Comparison of ENCODE assay signal across 8 mouse cellular contexts in the genomic region with DNA sequence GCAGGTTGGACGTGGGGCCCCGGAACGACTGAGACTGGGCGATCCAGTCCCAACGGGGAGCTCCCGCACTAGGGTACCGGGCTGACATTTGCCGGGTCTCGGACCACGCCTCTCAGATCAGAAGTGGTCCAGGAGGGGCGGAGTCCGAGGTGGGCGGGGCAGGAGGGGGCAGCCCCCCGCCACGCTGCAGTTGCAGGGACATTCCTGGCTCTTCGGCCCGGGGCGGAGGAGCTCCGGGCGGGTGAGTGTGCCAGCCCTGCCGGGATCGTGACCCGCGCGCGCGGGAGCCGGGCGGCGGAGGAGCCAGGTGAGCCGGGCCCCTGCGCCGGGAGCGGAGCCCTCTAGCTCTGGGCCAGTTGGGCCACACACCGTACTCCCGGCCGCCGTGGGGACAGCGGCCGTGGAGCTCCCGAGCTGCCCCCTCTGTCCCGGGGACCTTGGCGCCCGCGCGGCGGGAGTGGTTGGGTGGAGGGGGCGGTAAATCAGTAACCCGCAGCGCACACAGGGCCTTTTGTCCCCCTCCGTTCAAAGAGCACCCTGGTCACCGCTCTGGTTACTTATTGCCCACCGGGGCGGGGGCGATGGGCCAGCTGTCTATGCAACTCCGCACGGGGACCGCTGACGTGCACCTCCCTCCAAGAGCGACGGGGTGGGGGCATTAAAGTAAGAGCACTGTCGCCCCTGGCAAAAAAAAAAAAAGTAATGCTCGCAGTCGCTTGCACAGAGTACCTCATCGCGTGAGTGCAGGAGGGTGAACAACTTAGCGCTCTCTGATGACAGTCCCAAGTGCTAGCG. TPM values are rescaled to one million over a fixed set of nuclear protein-coding genes. Genes with fewer than 3 reads are reported as not detected.
DNase-seq lines count a peak whose midpoint lies in the region; ATAC-seq and TF ChIP-seq lines count a peak whose summit lies in the region.

A gene (plus strand): TSS at position 20 of the 795 bp plus-strand sequence.

- H3K9ac ChIP-seq in liver, embryonic 14.5 days (replicated peaks), result no peak within 1 kb of the TSS

- no peak for DNase-seq in spleen, adult 2 months (ENCODE audit: low read depth in 1 of 2, low spot score in 2 of 2)
- DNase-seq in spleen, postnatal 4 days (ENCODE audit: low spot score in 2 of 2), result no peak
- peak; percentile 53 for DNase-seq in forebrain, embryonic 10.5 days (ENCODE audit: extremely low spot score, low spot score)
- DNase-seq in induced T-regulatory cell, adult 2 months (ENCODE audit: low read depth), result peak; percentile 8
- peak in 2 of 3 experiments; percentile 9 to 31 for DNase-seq in liver, embryonic 14.5 days (ENCODE audit: low read depth in 3 of 3, low spot score in 3 of 3)
- peak; percentile 65 for DNase-seq in retina, embryonic 14.5 days (ENCODE audit: low spot score)
- no peak for DNase-seq in layer of hippocampus, postnatal 36 days
- DNase-seq in frontal cortex, postnatal 25 days (ENCODE audit: low spot score in 2 of 2), result no peak

- no peak for TF ChIP-seq CTCF in spleen, adult 2 months (IDR thresholded peaks at IDR 0.05; ENCODE audit: extremely low read depth, insufficient read depth, insufficient read length, insufficient replicate concordance)
- no peak for TF ChIP-seq CTCF in liver, embryonic 14.5 days (IDR thresholded peaks at IDR 0.05; ENCODE audit: low read depth)

- H3K9me3 ChIP-seq in forebrain, embryonic 10.5 days, result no peaks in the 10 kb centered on the region
- H3K9me3 ChIP-seq in liver, embryonic 14.5 days (ENCODE audit: control insufficient read depth, low read length), result no peaks in the 10 kb centered on the region

- 5% methylated on average over 68 of the region's 68 CpGs for WGBS in spleen, adult 2 months
- under 1% methylated on average over 68 of the region's 68 CpGs for WGBS in forebrain, embryonic 10.5 days
- WGBS in liver, embryonic 14.5 days (ENCODE audit: insufficient replicate concordance), result 3% methylated on average over 68 of the region's 68 CpGs

- no peak for TF ChIP-seq POLR2A in spleen, adult 2 months (IDR thresholded peaks at IDR 0.05; ENCODE audit: low read depth, low read length)

- TF ChIP-seq EP300 in liver, embryonic 14.5 days (IDR thresholded peaks at IDR 0.05; ENCODE audit: low read depth), result no peak

- no peak within 1 kb of the TSS for H3K27ac ChIP-seq in spleen, adult 2 months (ENCODE audit: insufficient read depth, low read length)
- peak within 1 kb of the TSS; percentile 32 for H3K27ac ChIP-seq in forebrain, embryonic 10.5 days
- H3K27ac ChIP-seq in liver, embryonic 14.5 days, result no peak within 1 kb of the TSS

- H3K4me3 ChIP-seq in spleen, adult 2 months (ENCODE audit: extremely low read depth, insufficient read depth, insufficient read length), result peak within 1 kb of the TSS; percentile 15
- H3K4me3 ChIP-seq in forebrain, embryonic 10.5 days, result peak within 1 kb of the TSS; percentile 64
- peak within 1 kb of the TSS; percentile 25 to 51 for H3K4me3 ChIP-seq in liver, embryonic 14.5 days (ENCODE audit: insufficient read depth in 1 of 2, low read depth in 2 of 2, low read length in 2 of 2)

- peak; percentile 82 for ATAC-seq in liver, embryonic 14.5 days (ENCODE audit: insufficient read depth)

- H3K4me1 ChIP-seq in spleen, adult 2 months (ENCODE audit: control insufficient read depth, insufficient read depth, insufficient read length), result peaks cover 5% of the 10 kb centered on the region; the same call in 1 of the 2 replicates
- peaks cover 11% of the 10 kb centered on the region for H3K4me1 ChIP-seq in forebrain, embryonic 10.5 days
- 0 out of 4 replicates have a peak, but pooled peaks cover 0 to 2% of the 10 kb centered on the region in 2 experiments for H3K4me1 ChIP-seq in liver, embryonic 14.5 days (replicated peaks; ENCODE audit: control insufficient read depth in 2 of 2, insufficient read depth in 2 of 2, low read length in 1 of 2)

- H3K27me3 ChIP-seq in spleen, adult 2 months (ENCODE audit: control insufficient read depth, insufficient read depth, low read length), result peaks cover 14% of the 10 kb centered on the region
- peaks cover 58% of the 10 kb centered on the region for H3K27me3 ChIP-seq in forebrain, embryonic 10.5 days (ENCODE audit: poor library complexity, severe bottlenecking)
- peaks cover 21% of the 10 kb centered on the region for H3K27me3 ChIP-seq in liver, embryonic 14.5 days (ENCODE audit: control insufficient read depth, insufficient read depth, low read length)

- H3K4me2 ChIP-seq in liver, embryonic 14.5 days (ENCODE audit: low read depth), result peak within 1 kb of the TSS; percentile 30

- no peaks in the 10 kb centered on the region for H3K36me3 ChIP-seq in spleen, adult 2 months (ENCODE audit: control insufficient read depth, insufficient read depth, low read length)
- H3K36me3 ChIP-seq in forebrain, embryonic 10.5 days (replicated peaks), result no peaks in the 10 kb centered on the region
- no peaks in the 10 kb centered on the region for H3K36me3 ChIP-seq in liver, embryonic 14.5 days (replicated peaks; ENCODE audit: control insufficient read depth, insufficient read depth, low read depth)

RNA-seq across cellular contexts. Expression of the gene that starts here (rescaled TPM):
- 8.4 and 12.0 TPM in 2 replicates for polyA plus RNA-seq in spleen, adult 2 months (2012; rRNA removed)
- 0.16 and 0.30 TPM in 2 replicates for polyA plus RNA-seq in forebrain, embryonic 10.5 days (2016; fragmentation: Nextera tagmentation; extraction: Ambion mirVana)
- polyA plus RNA-seq in liver, embryonic 14.5 days (2012; rRNA removed), result 3.9 and 4.7 TPM in 2 replicates
- 3.3 and 4.5 TPM in 2 replicates for polyA plus RNA-seq in liver, embryonic 14.5 days (2014; fragmentation: Nextera tagmentation; extraction: Ambion mirVana)
- under 1 TPM; 0.20 to 0.43 TPM for total RNA-seq in layer of hippocampus, postnatal 36 days (2021)

Comparison
In these comparisons a context has a peak if more than half of its experiments do, and no peak if none do; other contexts are left out.
1. Peak in DNase-seq, H3K4me3 ChIP-seq and H3K27ac ChIP-seq in forebrain, embryonic 10.5 days; RNA of the gene not detected or under 1 TPM.
2. DNase-seq: peak in induced T-regulatory cell, adult 2 months (single experiment), liver, embryonic 14.5 days (2 of 3) and retina, embryonic 14.5 days (single experiment); none in spleen, adult 2 months (0 of 2), spleen, postnatal 4 days (0 of 2), layer of hippocampus, postnatal 36 days (0 of 2) and frontal cortex, postnatal 25 days (0 of 2).
3. Peak in every context shown above with its lines, with median percentiles within 50 percentile points of each other: H3K4me3 ChIP-seq.